Mouse (Mus musculus): ENCODE measurements at regions not wholly inside any gene's neighbourhood (a gene's known extent, or its start where the extent isn't known, plus 50 kb on each side); places are given as distances from the start of the nearest gene placed in this dataset.

DNA sequence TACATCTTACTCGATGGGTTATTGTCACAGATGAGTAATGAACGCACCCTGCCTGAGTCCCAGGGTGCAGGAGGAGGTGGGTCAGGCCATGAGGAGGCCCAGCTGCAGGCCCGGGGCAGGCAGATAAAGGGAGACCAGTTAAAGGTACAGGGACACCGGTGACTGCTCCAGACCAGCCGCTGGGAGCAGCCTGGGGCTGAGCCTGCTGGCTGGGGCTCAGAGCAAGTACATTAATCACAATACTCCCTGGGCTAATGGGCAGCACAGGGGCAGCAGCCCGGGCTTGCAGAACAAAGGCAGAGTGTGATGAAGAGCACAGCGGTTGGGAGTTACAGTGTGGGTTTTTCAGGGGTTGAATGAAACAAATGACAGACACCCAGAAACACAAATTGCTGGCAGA lies 154.4 kb upstream of the Rnf219 start:
- DNase-seq (ENCODE audit: low spot score): no peak

DNA sequence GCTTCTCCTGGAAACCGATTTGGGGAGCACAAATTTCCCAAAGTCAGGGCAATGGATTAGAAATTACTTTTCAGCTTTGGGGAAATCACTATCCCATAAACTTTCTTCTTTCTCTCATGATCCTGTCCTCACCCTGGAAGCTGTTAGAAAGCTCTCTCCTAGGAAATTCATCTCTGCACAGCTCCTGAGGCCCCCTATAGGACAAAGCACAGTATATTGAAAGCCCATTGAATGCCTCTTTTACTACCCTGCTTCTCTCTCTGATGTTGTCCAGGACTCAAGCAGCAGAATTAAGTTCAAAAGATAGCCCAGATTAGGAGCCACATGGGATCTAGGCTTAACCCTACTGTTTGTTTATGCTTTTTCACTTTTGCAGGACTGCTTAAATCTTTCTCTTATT lies 139.3 kb upstream of the Rnf219 start:
- no peak for DNase-seq (ENCODE audit: low spot score)

DNA sequence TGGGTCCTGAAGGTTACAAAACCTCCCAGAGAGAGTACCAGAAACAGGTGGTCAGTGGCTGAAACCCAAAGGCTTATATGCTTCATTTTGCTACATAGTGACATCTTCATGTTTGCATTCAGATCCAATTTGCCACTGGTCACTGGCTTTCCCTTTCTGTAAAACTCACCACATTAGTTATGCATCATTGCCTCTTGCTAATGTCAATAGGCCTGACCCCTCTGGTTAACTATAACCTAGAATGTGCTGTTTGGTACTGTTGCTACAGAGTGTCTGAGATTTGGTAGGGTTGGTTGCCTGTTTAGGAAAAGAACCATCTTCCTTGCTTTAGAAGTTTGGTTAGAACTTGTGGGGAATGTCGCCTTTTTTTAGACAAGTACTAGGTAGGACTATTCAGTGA lies 136.3 kb upstream of the Rnf219 start:
- DNase-seq (ENCODE audit: low spot score): no peak

DNA sequence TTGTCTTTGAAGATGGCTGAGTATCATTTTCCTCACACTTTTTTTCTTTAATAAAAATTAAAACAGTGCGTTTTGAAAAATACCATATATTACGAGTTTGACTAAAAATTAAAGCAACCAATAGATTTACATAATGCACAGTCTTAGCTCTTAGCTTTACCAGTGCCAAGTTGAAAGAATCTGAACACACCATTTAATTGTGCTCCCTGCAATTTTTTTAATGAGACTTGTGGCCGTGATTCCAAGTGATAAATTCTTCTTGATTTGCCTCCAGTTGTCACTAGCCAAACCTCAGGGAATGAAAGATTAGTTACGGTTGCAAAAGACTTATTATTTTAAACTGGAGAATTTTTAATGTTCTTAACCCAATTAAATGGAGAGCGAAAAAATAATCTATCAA lies 127.5 kb upstream of the Rnf219 start:
- DNase-seq (ENCODE audit: low spot score): no peak

DNA sequence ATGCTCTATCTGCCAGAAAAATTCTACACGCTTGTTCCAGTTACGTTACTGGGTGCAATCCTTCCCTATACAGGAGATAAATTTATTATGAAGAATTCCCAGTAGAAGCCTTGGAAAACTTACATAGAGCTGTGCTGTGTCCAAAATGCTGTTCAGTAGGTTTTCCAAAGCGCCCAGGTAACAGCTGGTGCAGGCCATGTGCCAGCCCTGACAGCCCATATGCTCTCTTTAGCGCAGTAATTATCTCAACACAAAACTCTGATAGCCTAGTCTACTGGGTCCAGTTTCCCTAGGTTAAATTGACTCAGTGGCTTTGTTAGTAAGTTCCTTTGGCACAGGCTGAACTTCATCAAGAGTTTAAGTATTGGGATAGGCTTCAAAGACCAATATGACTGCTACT lies 122.2 kb upstream of the Rnf219 start:
- no peak for DNase-seq (ENCODE audit: low spot score)

DNA sequence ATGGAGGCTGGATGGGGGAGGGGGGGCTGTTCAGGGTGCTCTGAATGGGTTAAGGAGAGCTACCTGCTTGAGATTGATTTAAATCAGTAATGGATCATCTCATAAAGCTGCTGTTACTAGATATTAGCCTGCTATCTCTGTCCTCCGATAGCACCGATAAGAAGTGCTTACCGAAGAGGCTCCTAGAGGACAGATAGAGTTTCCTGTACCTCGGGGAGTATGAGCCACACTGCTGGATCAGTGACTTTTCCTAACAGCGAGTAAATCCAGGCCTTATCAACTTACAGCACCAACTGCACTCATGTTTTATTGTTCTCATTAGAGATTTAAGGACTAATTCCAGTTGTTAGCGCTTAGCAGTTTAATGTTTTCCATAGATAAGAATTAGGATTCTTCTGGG lies 120.3 kb upstream of the Rnf219 start:
- DNase-seq (ENCODE audit: low spot score): no peak

DNA sequence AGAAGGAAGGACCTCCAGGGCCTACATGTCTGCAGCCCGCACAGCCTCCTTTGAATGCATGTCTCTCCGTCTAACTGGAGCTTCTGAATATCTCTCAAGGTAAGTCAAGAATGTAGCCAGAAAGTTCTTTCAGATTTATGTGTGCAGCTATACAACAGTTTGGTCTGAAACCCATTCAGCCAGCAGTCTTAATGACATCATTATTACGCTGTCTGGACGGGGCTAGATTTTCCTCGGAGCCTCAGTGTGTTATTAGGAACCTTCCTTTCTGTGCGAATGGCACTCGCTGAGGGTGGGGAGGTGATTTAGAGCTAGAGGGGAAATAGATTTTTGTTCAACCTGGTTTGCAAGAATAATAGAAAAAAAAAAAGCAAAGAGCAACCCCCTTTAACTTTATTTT lies 116.9 kb upstream of the Rnf219 start:
- DNase-seq (ENCODE audit: low spot score): no peak

DNA sequence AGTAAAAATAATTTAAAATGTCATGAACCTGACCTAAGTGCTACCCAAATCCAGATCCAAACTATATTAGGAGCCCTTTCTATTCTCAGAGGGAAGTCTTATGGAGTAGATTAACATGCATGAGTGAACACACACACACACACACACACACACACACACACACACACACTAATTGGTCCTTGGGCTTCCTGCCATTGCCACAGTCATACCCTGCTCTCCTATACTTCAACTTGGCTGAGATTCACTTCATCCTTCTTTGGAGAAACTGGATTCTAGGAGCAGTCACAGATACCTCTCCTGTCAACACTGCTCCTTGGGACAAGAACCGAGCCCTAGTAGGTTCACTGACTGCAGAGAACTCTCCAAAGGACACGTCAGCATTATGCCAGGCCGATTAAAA lies 89.0 kb upstream of the Rnf219 start:
- no peak for DNase-seq (ENCODE audit: low spot score)

DNA sequence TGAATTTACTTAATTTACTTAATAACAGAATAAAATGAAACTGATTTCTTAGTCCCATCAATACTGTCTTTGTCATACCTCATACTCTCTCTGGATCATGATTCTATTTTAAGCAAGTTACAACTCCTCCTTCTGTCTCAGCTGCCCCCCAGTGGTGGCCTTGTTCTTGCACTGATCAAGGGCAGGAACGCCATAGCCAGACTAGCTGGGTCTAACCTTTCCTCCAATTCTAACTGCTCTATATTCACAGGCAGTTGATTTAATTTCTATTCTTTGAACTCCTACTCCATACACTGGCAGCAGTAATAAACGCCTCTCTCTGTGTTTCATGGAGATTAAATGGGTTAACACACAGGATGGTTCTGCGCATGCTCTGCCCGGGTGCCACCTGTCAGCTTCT lies 87.9 kb upstream of the Rnf219 start:
- DNase-seq (ENCODE audit: low spot score): no peak

DNA sequence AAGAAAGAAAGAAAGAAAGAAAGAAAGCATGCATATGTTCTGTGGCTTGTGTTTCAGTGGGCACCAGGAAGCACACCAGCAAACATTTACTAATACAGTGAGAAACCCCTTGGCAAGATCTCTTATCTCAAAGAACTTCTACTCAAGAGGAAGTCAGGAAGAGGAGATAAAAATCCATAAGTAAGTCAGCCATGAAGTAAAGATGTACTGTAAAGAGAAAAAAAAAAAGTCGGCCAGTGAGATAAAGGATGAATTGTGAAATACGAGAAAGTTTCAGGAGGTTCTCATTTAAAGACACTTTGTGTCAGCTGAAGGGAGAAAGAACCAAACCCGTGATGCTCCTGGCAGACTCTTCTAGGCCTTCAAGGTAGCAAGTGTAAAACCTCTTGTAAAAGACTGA lies 72.4 kb upstream of the Rnf219 start:
- DNase-seq (ENCODE audit: low spot score): no peak
